Mouse (Mus musculus): Measurements from ENCODE around the gene Krt7. TPM values are rescaled to one million over a fixed set of nuclear protein-coding genes. Genes with fewer than 3 reads are reported as not detected.
A peak's percentile ranks its signal among the peaks of the same experiment; 100 is the strongest.

Krt7 gene
- polyA plus RNA-seq, 1 experiment from 2014 or later: 12.0 TPM

- no peak overlapping the region for H3K4me2 ChIP-seq (replicated peaks; ENCODE audit: low read depth, low read length)
- H3K27me3 ChIP-seq (ENCODE audit: control insufficient read depth, insufficient read depth, low read length): no peaks in the 10 kb centered on the region
- 70% methylated on average over 4 of the region's 4 CpGs for WGBS
- DNase-seq (ENCODE audit: low spot score) (no peak), ATAC-seq (ENCODE audit: low FRiP score) (no peak)
- no peak overlapping the region for H3K9ac ChIP-seq (ENCODE audit: low read depth, low read length)
- H3K4me3 ChIP-seq (ENCODE audit: low read depth, low read length): no peak overlapping the region
- H3K9me3 ChIP-seq (ENCODE audit: control insufficient read depth, low read length): no peaks in the 10 kb centered on the region
- H3K36me3 ChIP-seq (ENCODE audit: control insufficient read depth, insufficient read depth, low read length): no peaks in the 10 kb centered on the region
- H3K4me1 ChIP-seq (replicated peaks; ENCODE audit: control insufficient read depth, insufficient read depth, low read length): no peaks in the 10 kb centered on the region
- H3K27ac ChIP-seq (ENCODE audit: low read depth, low read length): no peak overlapping the region
These were observed 36.0 kb upstream of the Krt7 start for GRCm38 (mm10) chr15:101374879-101375278.

- H3K27ac ChIP-seq (ENCODE audit: low read depth, low read length): no peak overlapping the region
- no peak overlapping the region for H3K9ac ChIP-seq (ENCODE audit: low read depth, low read length)
- WGBS: 83% methylated on average over 6 of the region's 6 CpGs
- H3K9me3 ChIP-seq (ENCODE audit: control insufficient read depth, low read length): no peaks in the 10 kb centered on the region
- DNase-seq (ENCODE audit: low spot score): no peak
- H3K27me3 ChIP-seq (ENCODE audit: control insufficient read depth, insufficient read depth, low read length): no peaks in the 10 kb centered on the region
- H3K4me3 ChIP-seq (ENCODE audit: low read depth, low read length): no peak overlapping the region
- no peak overlapping the region for H3K4me2 ChIP-seq (replicated peaks; ENCODE audit: low read depth, low read length)
- no peaks in the 10 kb centered on the region for H3K36me3 ChIP-seq (ENCODE audit: control insufficient read depth, insufficient read depth, low read length)
- H3K4me1 ChIP-seq (replicated peaks; ENCODE audit: control insufficient read depth, insufficient read depth, low read length): no peaks in the 10 kb centered on the region
- ATAC-seq (ENCODE audit: low FRiP score): no peak
These were observed 34.7 kb upstream of the Krt7 start for GRCm38 (mm10) chr15:101375956-101376775.

- H3K27ac ChIP-seq (ENCODE audit: low read depth, low read length): no peak overlapping the region
- H3K4me1 ChIP-seq (replicated peaks; ENCODE audit: control insufficient read depth, insufficient read depth, low read length): no peaks in the 10 kb centered on the region
- no peaks in the 10 kb centered on the region for H3K27me3 ChIP-seq (ENCODE audit: control insufficient read depth, insufficient read depth, low read length)
- H3K4me2 ChIP-seq (replicated peaks; ENCODE audit: low read depth, low read length): no peak overlapping the region
- no peak overlapping the region for H3K9ac ChIP-seq (ENCODE audit: low read depth, low read length)
- H3K4me3 ChIP-seq (ENCODE audit: low read depth, low read length): no peak overlapping the region
- WGBS: 69% methylated on average over 5 of the region's 5 CpGs
- no peaks in the 10 kb centered on the region for H3K36me3 ChIP-seq (ENCODE audit: control insufficient read depth, insufficient read depth, low read length)
- no peak for DNase-seq (ENCODE audit: low spot score)
- ATAC-seq (ENCODE audit: low FRiP score): no peak
- no peaks in the 10 kb centered on the region for H3K9me3 ChIP-seq (ENCODE audit: control insufficient read depth, low read length)
These were observed 34.1 kb upstream of the Krt7 start for GRCm38 (mm10) chr15:101376776-101377061.

GRCm38 (mm10) chr15:101378646-101379045 is 32.2 kb upstream of the Krt7 start:
- no peak for DNase-seq (ENCODE audit: low spot score)
- H3K9me3 ChIP-seq (ENCODE audit: control insufficient read depth, low read length): no peaks in the 10 kb centered on the region
- no peaks in the 10 kb centered on the region for H3K4me1 ChIP-seq (replicated peaks; ENCODE audit: control insufficient read depth, insufficient read depth, low read length)
- no peaks in the 10 kb centered on the region for H3K27me3 ChIP-seq (ENCODE audit: control insufficient read depth, insufficient read depth, low read length)
- 0 out of 2 replicates have a peak overlapping the region, but pooled peaks have one; percentile 13 for H3K27ac ChIP-seq (ENCODE audit: low read depth, low read length)
- H3K4me3 ChIP-seq (ENCODE audit: low read depth, low read length): no peak overlapping the region
- WGBS: 77% methylated on average over 5 of the region's 5 CpGs
- H3K4me2 ChIP-seq (replicated peaks; ENCODE audit: low read depth, low read length): no peak overlapping the region
- no peaks in the 10 kb centered on the region for H3K36me3 ChIP-seq (ENCODE audit: control insufficient read depth, insufficient read depth, low read length)
- H3K9ac ChIP-seq (ENCODE audit: low read depth, low read length): no peak overlapping the region
- ATAC-seq (ENCODE audit: low FRiP score): no peak

GRCm38 (mm10) chr15:101381758-101382157 is 29.1 kb upstream of the Krt7 start:
- WGBS: 72% methylated on average over 9 of the region's 9 CpGs
- ATAC-seq (ENCODE audit: low FRiP score): no peak

GRCm38 (mm10) chr15:101382811-101383210 is 28.0 kb upstream of the Krt7 start:
- no peak overlapping the region for H3K4me2 ChIP-seq (replicated peaks; ENCODE audit: low read depth, low read length)
- H3K27me3 ChIP-seq (ENCODE audit: control insufficient read depth, insufficient read depth, low read length): no peaks in the 10 kb centered on the region
- no peaks in the 10 kb centered on the region for H3K4me1 ChIP-seq (replicated peaks; ENCODE audit: control insufficient read depth, insufficient read depth, low read length)
- H3K27ac ChIP-seq (ENCODE audit: low read depth, low read length): no peak overlapping the region
- DNase-seq (ENCODE audit: low spot score): no peak
- ATAC-seq (ENCODE audit: low FRiP score): no peak
- no peak overlapping the region for H3K9ac ChIP-seq (ENCODE audit: low read depth, low read length)
- no peaks in the 10 kb centered on the region for H3K36me3 ChIP-seq (ENCODE audit: control insufficient read depth, insufficient read depth, low read length)
- H3K9me3 ChIP-seq (ENCODE audit: control insufficient read depth, low read length): no peaks in the 10 kb centered on the region
- no peak overlapping the region for H3K4me3 ChIP-seq (ENCODE audit: low read depth, low read length)
- 74% methylated on average over 11 of the region's 11 CpGs for WGBS

More at GRCm38 (mm10) chr15:101381758-101382157, 29.1 kb upstream of the Krt7 start:
- no peak for DNase-seq (ENCODE audit: low spot score)
- H3K36me3 ChIP-seq (ENCODE audit: control insufficient read depth, insufficient read depth, low read length): no peaks in the 10 kb centered on the region
- H3K4me3 ChIP-seq (ENCODE audit: low read depth, low read length): no peak overlapping the region
- H3K27me3 ChIP-seq (ENCODE audit: control insufficient read depth, insufficient read depth, low read length): no peaks in the 10 kb centered on the region
- no peaks in the 10 kb centered on the region for H3K9me3 ChIP-seq (ENCODE audit: control insufficient read depth, low read length)
- H3K4me2 ChIP-seq (replicated peaks; ENCODE audit: low read depth, low read length): no peak overlapping the region
- no peak overlapping the region for H3K27ac ChIP-seq (ENCODE audit: low read depth, low read length)
- H3K4me1 ChIP-seq (replicated peaks; ENCODE audit: control insufficient read depth, insufficient read depth, low read length): no peaks in the 10 kb centered on the region
- H3K9ac ChIP-seq (ENCODE audit: low read depth, low read length): no peak overlapping the region

- 84% methylated on average over 7 of the region's 7 CpGs for WGBS
- DNase-seq (ENCODE audit: low spot score) (no peak), ATAC-seq (ENCODE audit: low FRiP score) (no peak)
- Histone ChIP-seq H3K4me2 (replicated peaks; ENCODE audit: low read depth, low read length) (no peak overlapping the region), H3K4me1 (replicated peaks; ENCODE audit: control insufficient read depth, insufficient read depth, low read length) (no peaks in the 10 kb centered on the region), H3K4me3 (ENCODE audit: low read depth, low read length) (no peak overlapping the region), H3K9ac (ENCODE audit: low read depth, low read length) (no peak overlapping the region), H3K9me3 (ENCODE audit: control insufficient read depth, low read length) (no peaks in the 10 kb centered on the region), H3K27ac (ENCODE audit: low read depth, low read length) (no peak overlapping the region), H3K27me3 (ENCODE audit: control insufficient read depth, insufficient read depth, low read length) (no peaks in the 10 kb centered on the region), H3K36me3 (ENCODE audit: control insufficient read depth, insufficient read depth, low read length) (no peaks in the 10 kb centered on the region)
These were observed 26.2 kb upstream of the Krt7 start for GRCm38 (mm10) chr15:101384610-101385009.

- Histone ChIP-seq H3K4me2 (replicated peaks; ENCODE audit: low read depth, low read length) (no peak overlapping the region), H3K36me3 (ENCODE audit: control insufficient read depth, insufficient read depth, low read length) (no peaks in the 10 kb centered on the region), H3K27ac (ENCODE audit: low read depth, low read length) (no peak overlapping the region), H3K27me3 (ENCODE audit: control insufficient read depth, insufficient read depth, low read length) (no peaks in the 10 kb centered on the region), H3K9me3 (ENCODE audit: control insufficient read depth, low read length) (no peaks in the 10 kb centered on the region), H3K4me1 (replicated peaks; ENCODE audit: control insufficient read depth, insufficient read depth, low read length) (no peaks in the 10 kb centered on the region), H3K9ac (ENCODE audit: low read depth, low read length) (no peak overlapping the region), H3K4me3 (ENCODE audit: low read depth, low read length) (no peak overlapping the region)
- whole genome bisulfite sequencing: 93% methylated on average over 6 of the region's 6 CpGs
- no peak for DNase-seq (ENCODE audit: low spot score)
- no peak for ATAC-seq (ENCODE audit: low FRiP score)
These were observed 25.8 kb upstream of the Krt7 start for GRCm38 (mm10) chr15:101385064-101385463.

- H3K9ac ChIP-seq (ENCODE audit: low read depth, low read length): no peak overlapping the region
- no peak overlapping the region for H3K4me3 ChIP-seq (ENCODE audit: low read depth, low read length)
- H3K27me3 ChIP-seq (ENCODE audit: control insufficient read depth, insufficient read depth, low read length): no peaks in the 10 kb centered on the region
- 62% methylated on average over 3 of the region's 3 CpGs for WGBS
- no peak for DNase-seq (ENCODE audit: low spot score)
- no peak for ATAC-seq (ENCODE audit: low FRiP score)
- H3K9me3 ChIP-seq (ENCODE audit: control insufficient read depth, low read length): no peaks in the 10 kb centered on the region
- H3K27ac ChIP-seq (ENCODE audit: low read depth, low read length): no peak overlapping the region
- no peak overlapping the region for H3K4me2 ChIP-seq (replicated peaks; ENCODE audit: low read depth, low read length)
- no peaks in the 10 kb centered on the region for H3K4me1 ChIP-seq (replicated peaks; ENCODE audit: control insufficient read depth, insufficient read depth, low read length)
- H3K36me3 ChIP-seq (ENCODE audit: control insufficient read depth, insufficient read depth, low read length): no peaks in the 10 kb centered on the region
These were observed 23.7 kb upstream of the Krt7 start for GRCm38 (mm10) chr15:101387176-101387575.

Data from hindbrain, embryonic 11.5 days (tissue).